Mouse (Mus musculus) ES-E14 (cell line): ENCODE data around the gene Pde6d. TPM values are rescaled to one million over a fixed set of nuclear protein-coding genes. Genes with fewer than 3 reads are reported as not detected.

ENCODE experiments used
- DNase-seq: peaks from one replicate; pipeline ENCODE4 v3.0.0-alpha.2; 2013; ENCODE audit warnings: low read depth, low spot score
- H3K27ac ChIP-seq: 2 replicates; pipeline ENCODE4 v1.5.1; 2012; ENCODE audit warnings: low read depth, mild to moderate bottlenecking, low read length, moderate library complexity, mixed read lengths; ENCODE audit not compliant: poor library complexity, insufficient read depth, severe bottlenecking
- H3K36me3 ChIP-seq: 2 replicates; pipeline ENCODE4 v1.6.1; 2012; ENCODE audit warnings: mild to moderate bottlenecking, low read length, moderate library complexity, mixed read lengths; ENCODE audit not compliant: control insufficient read depth, poor library complexity, insufficient read depth, severe bottlenecking
- H3K4me1 ChIP-seq, 2 experiments: fragments of 150-350 bp in 1 of 2; sonication (generic) in 1 of 2; 2 replicates each; pipeline ENCODE4 v1.6.1; 2012; ENCODE audit warnings: low read length in 2 of 2, mild to moderate bottlenecking in 1 of 2, mixed read lengths in 1 of 2; ENCODE audit not compliant: control insufficient read depth in 2 of 2, insufficient read depth in 2 of 2, poor library complexity in 1 of 2
- H3K4me3 ChIP-seq, 2 experiments: fragments of 150-350 bp in 1 of 2; sonication (generic) in 1 of 2; 2 replicates each; pipeline ENCODE4 v1.5.1; 2012; ENCODE audit warnings: low read length in 2 of 2, low read depth in 1 of 2, mild to moderate bottlenecking in 1 of 2, mixed read lengths in 1 of 2; ENCODE audit not compliant: insufficient read depth in 1 of 2, poor library complexity in 1 of 2, severe bottlenecking in 1 of 2
- H3K9ac ChIP-seq: 2 replicates; pipeline ENCODE4 v1.6.1; 2012; ENCODE audit warnings: low read depth, mild to moderate bottlenecking, low read length, mixed read lengths; ENCODE audit not compliant: poor library complexity, insufficient read depth, severe bottlenecking
- H3K9me3 ChIP-seq: fragments of 150-350 bp; sonication (generic); 2 replicates; pipeline ENCODE4 v1.6.1; 2012; ENCODE audit warnings: low read depth, mild to moderate bottlenecking, low read length; ENCODE audit not compliant: control insufficient read depth, insufficient read depth
- CHD2 ChIP-seq: IDR thresholded peaks from 2 replicates; pipeline ENCODE4 v1.6.1; 2014; ENCODE audit warnings: mild to moderate bottlenecking, low read depth, low read length, inconsistent platforms
- HCFC1 ChIP-seq: IDR thresholded peaks from 2 replicates; pipeline ENCODE4 v1.6.1; 2012; ENCODE audit warnings: low read length, inconsistent platforms, borderline replicate concordance; ENCODE audit not compliant: insufficient read depth
- MAFK ChIP-seq: IDR thresholded peaks from 2 replicates; pipeline ENCODE4 v1.6.1; 2014; ENCODE audit warnings: mild to moderate bottlenecking, low read depth, low read length, inconsistent platforms; ENCODE audit not compliant: insufficient read depth
- ZC3H11A ChIP-seq: IDR thresholded peaks from 2 replicates; pipeline ENCODE4 v1.6.1; 2012; ENCODE audit warnings: low read depth, mild to moderate bottlenecking, inconsistent platforms, low read length, borderline replicate concordance
- ZNF384 ChIP-seq: IDR thresholded peaks from 2 replicates; pipeline ENCODE4 v1.6.1; 2012; ENCODE audit warnings: low read depth, low read length, inconsistent platforms
- in situ Hi-C, 2 experiments: fragments of 600-800 bp; cut with MboI; formaldehyde crosslinking; loops; one replicate each; pipeline ENCODE4 v1.15.1; 2025; ENCODE audit warnings: low sequenced_read_pairs in 2 of 2, inconsistent platforms in 1 of 2; ENCODE audit not compliant: unreplicated experiment in 2 of 2
- total RNA-seq: library from RNA; depleted of rRNA; stranded (reverse); fragments of 300-350 nt; gene quantifications from 2 replicates; pipeline ENCODE4 v1.2.3, GENCODE M21; 2012

Pde6d gene
- total RNA-seq, 1 experiment, result 9.2 TPM

DNA sequence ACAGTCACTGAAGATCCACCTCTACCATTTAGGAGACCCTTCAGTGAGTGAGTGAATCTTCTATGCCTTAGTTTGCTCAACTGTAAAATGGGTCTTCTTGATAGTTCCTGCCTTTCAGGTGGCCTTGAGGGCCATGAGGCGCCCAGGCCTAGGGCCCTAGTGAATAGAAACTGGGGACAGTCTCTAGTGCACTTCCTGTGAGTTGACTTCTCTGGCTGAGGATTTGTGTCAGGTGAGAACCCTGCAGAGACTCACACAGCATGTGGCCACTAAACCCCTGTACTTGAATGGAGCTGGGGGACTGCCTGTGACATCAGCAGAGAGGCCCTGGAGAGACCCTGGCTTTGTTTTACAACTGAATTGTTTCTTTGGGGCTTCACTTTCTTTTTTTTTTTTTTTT, 72.2 kb downstream of the Pde6d start:
- H3K4me1 ChIP-seq, result peaks cover 3 to 47% of the 10 kb centered on the region in 2 experiments; a peak in 2 of 4 replicates

DNA sequence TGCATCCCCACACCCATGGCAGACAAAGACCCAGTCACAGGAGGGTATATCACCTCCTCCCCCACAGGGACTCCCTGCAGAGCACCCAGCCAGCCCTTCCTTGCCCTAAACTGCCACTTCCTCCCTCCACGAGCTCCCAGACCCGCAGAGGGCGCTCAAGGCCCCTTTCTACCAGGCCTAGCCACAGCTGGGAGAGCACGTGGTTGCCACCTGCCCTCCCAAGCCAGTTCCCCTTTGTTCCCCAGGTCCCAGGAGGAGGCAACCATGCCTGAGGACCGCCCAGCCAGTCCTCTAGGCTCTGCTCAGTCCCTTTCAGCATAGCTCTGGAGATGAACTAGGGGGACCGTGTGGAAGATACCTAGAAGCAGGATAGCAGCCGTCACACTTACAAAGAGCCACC, 73.0 kb downstream of the Pde6d start:
- Histone ChIP-seq H3K27ac (peak overlapping the region; percentile 90), H3K4me1 (peaks cover 3 to 50% of the 10 kb centered on the region in 2 experiments; a peak in 2 of 4 replicates), H3K9ac (peak overlapping the region; percentile 75; the same call in 1 of the 2 replicates), H3K4me3 (no peak overlapping the region), H3K36me3 (no peaks in the 10 kb centered on the region), H3K9me3 (no peaks in the 10 kb centered on the region)
- in situ Hi-C loops, result no loop called here
- TF ChIP-seq ZC3H11A (peak; percentile 44; the same call in 1 of the 2 replicates), CHD2 (no peak), HCFC1 (no peak), ZNF384 (peak; percentile 25; the same call in 1 of the 2 replicates)
- DNase-seq, result peak; percentile 98

More for the DNA sequence above, 72.2 kb downstream of the Pde6d start:
- H3K9me3 ChIP-seq, result no peaks in the 10 kb centered on the region
- no peaks in the 10 kb centered on the region for H3K36me3 ChIP-seq
- in situ Hi-C loops, result no loop called here
- H3K9ac ChIP-seq, result no peak overlapping the region
- no peak for TF ChIP-seq HCFC1
- no peak for TF ChIP-seq CHD2
- 0 out of 2 replicates have a peak, but pooled peaks have one; percentile 45 for TF ChIP-seq ZNF384
- peak overlapping the region; percentile 90; the same call in 1 of the 2 replicates for H3K27ac ChIP-seq
- no peak overlapping the region for H3K4me3 ChIP-seq
- DNase-seq, result no peak

GRCm38 (mm10) chr1:86507866-86508265, 74.6 kb downstream of the Pde6d start:
- no peak overlapping the region for H3K27ac ChIP-seq
- in situ Hi-C loops, result no loop called here
- no peak overlapping the region for H3K9ac ChIP-seq
- peaks cover 5 to 50% of the 10 kb centered on the region in 2 experiments; a peak in 3 of 4 replicates for H3K4me1 ChIP-seq
- TF ChIP-seq ZNF384 (no peak), HCFC1 (no peak), ZC3H11A (no peak), CHD2 (no peak), MAFK (no peak)
- DNase-seq, result no peak
- no peaks in the 10 kb centered on the region for H3K36me3 ChIP-seq
- H3K4me3 ChIP-seq, result no peak overlapping the region
- no peaks in the 10 kb centered on the region for H3K9me3 ChIP-seq

GRCm38 (mm10) chr1:86506420-86506819, 76.0 kb downstream of the Pde6d start:
- Histone ChIP-seq H3K9me3 (no peaks in the 10 kb centered on the region), H3K9ac (peak overlapping the region; percentile 7; the same call in 1 of the 2 replicates), H3K36me3 (no peaks in the 10 kb centered on the region), H3K27ac (no peak overlapping the region), H3K4me3 (no peak overlapping the region), H3K4me1 (peaks cover 6 to 44% of the 10 kb centered on the region in 2 experiments; a peak in 3 of 4 replicates)
- TF ChIP-seq ZC3H11A (no peak), CHD2 (no peak), MAFK (no peak), HCFC1 (no peak), ZNF384 (no peak)
- in situ Hi-C loops, result no loop called here
- no peak for DNase-seq
